Mouse (Mus musculus) neural tube, embryonic 12.5 days (tissue): ENCODE results near the gene Tbc1d2. TPM values are rescaled to one million over a fixed set of nuclear protein-coding genes. Genes with fewer than 3 reads are reported as not detected.
A peak's percentile ranks its signal among the peaks of the same experiment; 100 is the strongest.

Experiments used
- ATAC-seq: fragments of 200-750 bp; cut with Nextera tagmentation; 2 replicates; pipeline ENCODE4 v1.8.0; 2017; ENCODE audit warnings: low read depth, mild to moderate bottlenecking, moderate TSS enrichment, moderate library complexity; ENCODE audit not compliant: low FRiP score
- H3K27ac ChIP-seq: fragments of 300-500 bp; sonication (generic); 2 replicates; pipeline ENCODE4 v1.5.1; 2016
- H3K27me3 ChIP-seq: fragments of 300-500 bp; sonication (generic); replicated peaks from 2 replicates; pipeline ENCODE4 v1.6.1; 2016; ENCODE audit warnings: mild to moderate bottlenecking
- H3K36me3 ChIP-seq: fragments of 300-500 bp; sonication (generic); 2 replicates; pipeline ENCODE4 v1.6.1; 2016; ENCODE audit warnings: mild to moderate bottlenecking
- H3K4me1 ChIP-seq: fragments of 300-500 bp; sonication (generic); 2 replicates; pipeline ENCODE4 v1.6.1; 2016
- H3K4me2 ChIP-seq: fragments of 300-500 bp; sonication (generic); replicated peaks from 2 replicates; pipeline ENCODE4 v1.6.1; 2016; ENCODE audit warnings: mild to moderate bottlenecking
- H3K4me3 ChIP-seq: fragments of 300-500 bp; sonication (generic); 2 replicates; pipeline ENCODE4 v1.5.1; 2016
- H3K9ac ChIP-seq: fragments of 300-500 bp; sonication (generic); 2 replicates; pipeline ENCODE4 v1.6.1; 2016; ENCODE audit warnings: mild to moderate bottlenecking
- H3K9me3 ChIP-seq: fragments of 300-500 bp; sonication (generic); 2 replicates; pipeline ENCODE4 v1.6.1; 2016; ENCODE audit warnings: mild to moderate bottlenecking
- WGBS: fragments of 180-500 bp; shearing (Covaris S2); methylation state at CpG from one replicate; pipeline ENCODE4 v1.1.7; 2016; 5-methylcytosine and 5-hydroxymethylcytosine counted together
- polyA plus RNA-seq: library from polyadenylated mRNA; unstranded; fragments of >200 nt; fragmentation: Nextera tagmentation; extraction: Ambion mirVana; gene quantifications from 2 replicates; pipeline ENCODE4 v1.2.1, GENCODE M21; 2016

Tbc1d2 gene
- 0.97 and 1.5 TPM in 2 replicates for polyA plus RNA-seq

GRCm38 (mm10) chr4:46650086-46650753 is at the start of gene Tbc1d2:
TSS of gene Tbc1d2 (minus strand) at chr4:46650209.
- H3K27me3 ChIP-seq = peaks cover 31% of the 10 kb centered on the region
- ATAC-seq = peak; percentile 97
- peaks cover 4% of the 10 kb centered on the region; the same call in 1 of the 2 replicates for H3K4me1 ChIP-seq
- peak within 1 kb of the TSS; percentile 66 for H3K4me3 ChIP-seq
- H3K27ac ChIP-seq = 0 out of 2 replicates have a peak within 1 kb of the TSS, but pooled peaks have one; percentile 6
- no peaks in the 10 kb centered on the region for H3K36me3 ChIP-seq
- peak within 1 kb of the TSS; percentile 61 for H3K9ac ChIP-seq
- peak within 1 kb of the TSS; percentile 89 for H3K4me2 ChIP-seq
- under 1% methylated on average over 69 of the region's 69 CpGs for WGBS
- H3K9me3 ChIP-seq = no peaks in the 10 kb centered on the region

- ATAC-seq = no peak
- no peaks in the 10 kb centered on the region for H3K36me3 ChIP-seq
- H3K4me3 ChIP-seq = no peak overlapping the region
- H3K27me3 ChIP-seq = no peaks in the 10 kb centered on the region
- H3K4me2 ChIP-seq = no peak overlapping the region
- no peaks in the 10 kb centered on the region for H3K4me1 ChIP-seq
- no peak overlapping the region for H3K9ac ChIP-seq
- no peaks in the 10 kb centered on the region for H3K9me3 ChIP-seq
- 77% methylated on average over 6 of the region's 6 CpGs for WGBS
- no peak overlapping the region for H3K27ac ChIP-seq
Measured at GRCm38 (mm10) chr4:46696467-46696866, 46.5 kb upstream of the Tbc1d2 start.

DNA sequence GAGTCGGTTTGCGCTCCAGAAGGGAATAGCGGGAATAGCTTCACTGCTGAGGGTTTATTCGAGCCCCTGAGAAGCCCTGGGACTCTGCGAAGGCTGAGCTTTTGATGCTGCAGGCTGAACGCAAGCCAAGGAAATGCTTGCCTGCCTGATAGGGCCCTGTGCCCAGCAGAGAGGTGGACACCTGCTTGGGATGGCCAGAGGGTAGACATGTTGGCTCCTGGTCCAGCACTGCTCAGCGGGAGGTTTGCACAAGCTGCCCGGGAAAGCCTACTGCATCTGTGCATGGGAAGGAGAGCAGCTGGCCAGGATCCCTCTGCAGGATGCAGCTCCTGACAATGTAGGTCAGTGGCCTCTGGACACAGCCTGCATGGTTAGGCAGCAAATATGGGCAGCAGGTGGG is 40.6 kb upstream of the Tbc1d2 start:
- Histone ChIP-seq H3K4me2 (no peak overlapping the region), H3K27ac (no peak overlapping the region), H3K9ac (no peak overlapping the region), H3K36me3 (no peaks in the 10 kb centered on the region), H3K4me1 (no peaks in the 10 kb centered on the region), H3K9me3 (no peaks in the 10 kb centered on the region), H3K4me3 (no peak overlapping the region), H3K27me3 (peaks cover 3% of the 10 kb centered on the region; the same call in 1 of the 2 replicates)
- no peak for ATAC-seq
- 86% methylated on average over 8 of the region's 8 CpGs for WGBS

GRCm38 (mm10) chr4:46690023-46690420 is 40.0 kb upstream of the Tbc1d2 start:
- WGBS = 86% methylated on average over 8 of the region's 8 CpGs
- H3K9ac ChIP-seq = no peak overlapping the region
- no peak overlapping the region for H3K27ac ChIP-seq
- ATAC-seq = no peak
- H3K9me3 ChIP-seq = no peaks in the 10 kb centered on the region
- H3K36me3 ChIP-seq = no peaks in the 10 kb centered on the region
- H3K4me3 ChIP-seq = no peak overlapping the region
- H3K27me3 ChIP-seq = peaks cover 3% of the 10 kb centered on the region; the same call in 1 of the 2 replicates
- no peaks in the 10 kb centered on the region for H3K4me1 ChIP-seq
- no peak overlapping the region for H3K4me2 ChIP-seq

DNA sequence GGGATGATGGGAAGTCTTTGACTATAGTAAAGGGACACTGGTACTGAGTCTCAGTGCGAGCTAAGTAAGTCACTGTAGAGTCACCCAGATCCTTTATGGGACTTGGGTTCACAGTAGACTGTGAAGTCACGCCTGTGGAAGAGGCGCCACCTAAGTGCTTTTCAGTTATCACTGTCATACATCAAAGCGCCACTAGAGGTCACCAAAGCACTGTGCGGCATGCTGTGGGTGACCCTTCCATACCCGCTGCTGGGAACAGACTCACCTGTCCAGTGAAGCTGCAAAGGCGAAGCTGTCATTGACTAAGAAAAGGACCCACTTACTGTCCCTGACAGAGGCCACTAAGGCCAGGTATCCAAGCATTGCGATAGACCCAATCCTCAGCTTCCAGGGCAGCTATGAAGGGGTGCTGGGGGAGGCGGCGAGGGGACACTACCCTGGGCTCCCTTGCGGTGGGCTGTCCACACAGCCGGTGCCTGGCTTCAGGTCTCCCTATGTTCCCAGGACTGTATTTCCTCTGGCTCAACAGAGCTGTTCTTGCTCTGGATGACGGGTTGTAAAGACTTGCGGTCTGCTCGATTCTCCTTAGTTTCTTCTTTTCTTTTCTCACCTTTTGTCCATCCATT is 39.5 kb upstream of the Tbc1d2 start:
- no peaks in the 10 kb centered on the region for H3K36me3 ChIP-seq
- peak; percentile 61 for ATAC-seq
- 46% methylated on average over 15 of the region's 15 CpGs for WGBS

DNA sequence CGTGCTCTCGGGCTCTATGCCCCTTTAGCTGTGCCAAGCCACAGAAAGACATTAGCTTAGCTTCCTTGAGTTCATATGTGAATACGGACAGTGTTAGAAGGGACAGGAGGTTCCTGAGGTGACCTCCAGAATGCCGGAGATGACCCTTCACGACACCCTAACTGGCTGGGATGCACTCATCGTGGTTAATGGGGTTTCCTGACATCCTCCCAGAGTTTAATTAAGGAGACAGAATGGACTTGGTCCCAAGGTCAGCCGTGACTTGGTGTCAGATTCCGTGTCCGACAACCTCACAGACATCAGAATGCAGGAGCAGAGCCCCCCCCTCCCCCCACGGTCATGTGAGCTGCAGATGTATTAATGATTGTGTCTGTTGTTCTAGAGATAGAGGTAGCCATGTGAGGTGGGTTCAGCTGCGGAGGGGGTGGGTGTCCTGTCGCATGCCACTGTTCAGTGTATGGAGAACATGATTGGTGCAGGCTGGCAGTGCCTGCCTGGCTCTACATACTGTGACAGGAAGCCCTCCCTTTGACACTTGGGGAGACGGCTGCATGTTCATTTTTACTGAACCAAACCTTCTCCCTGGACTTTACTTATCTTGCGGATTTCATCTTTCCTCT is 38.3 kb upstream of the Tbc1d2 start:
- no peak overlapping the region for H3K9ac ChIP-seq
- H3K9me3 ChIP-seq = no peaks in the 10 kb centered on the region
- no peak overlapping the region for H3K27ac ChIP-seq
- H3K4me3 ChIP-seq = no peak overlapping the region
- no peaks in the 10 kb centered on the region for H3K4me1 ChIP-seq
- H3K27me3 ChIP-seq = peaks cover 3% of the 10 kb centered on the region; the same call in 1 of the 2 replicates
- ATAC-seq = no peak
- no peak overlapping the region for H3K4me2 ChIP-seq
- WGBS = 83% methylated on average over 14 of the region's 14 CpGs
- no peaks in the 10 kb centered on the region for H3K36me3 ChIP-seq

More for the DNA sequence above, 39.5 kb upstream of the Tbc1d2 start:
- Histone ChIP-seq H3K27ac (no peak overlapping the region), H3K9ac (no peak overlapping the region), H3K4me3 (no peak overlapping the region), H3K27me3 (peaks cover 3% of the 10 kb centered on the region; the same call in 1 of the 2 replicates), H3K4me2 (no peak overlapping the region), H3K4me1 (no peaks in the 10 kb centered on the region), H3K9me3 (no peaks in the 10 kb centered on the region)

GRCm38 (mm10) chr4:46684160-46684559 is 34.2 kb upstream of the Tbc1d2 start:
- ATAC-seq = no peak
- WGBS = 72% methylated on average over 6 of the region's 6 CpGs
- H3K36me3 ChIP-seq = no peaks in the 10 kb centered on the region
- H3K27me3 ChIP-seq = no peaks in the 10 kb centered on the region
- no peak overlapping the region for H3K9ac ChIP-seq
- no peak overlapping the region for H3K4me3 ChIP-seq
- H3K27ac ChIP-seq = no peak overlapping the region
- H3K4me1 ChIP-seq = no peaks in the 10 kb centered on the region
- H3K4me2 ChIP-seq = no peak overlapping the region
- no peaks in the 10 kb centered on the region for H3K9me3 ChIP-seq

GRCm38 (mm10) chr4:46676646-46677045 is 26.6 kb upstream of the Tbc1d2 start:
- no peak overlapping the region for H3K4me2 ChIP-seq
- H3K27ac ChIP-seq = no peak overlapping the region
- H3K4me3 ChIP-seq = no peak overlapping the region
- H3K36me3 ChIP-seq = no peaks in the 10 kb centered on the region
- 64% methylated on average over 3 of the region's 3 CpGs for WGBS
- no peak overlapping the region for H3K9ac ChIP-seq
- no peaks in the 10 kb centered on the region for H3K4me1 ChIP-seq
- H3K27me3 ChIP-seq = no peaks in the 10 kb centered on the region
- no peak for ATAC-seq
- no peaks in the 10 kb centered on the region for H3K9me3 ChIP-seq

- ATAC-seq = no peak
- Histone ChIP-seq H3K9ac (no peak overlapping the region), H3K9me3 (no peaks in the 10 kb centered on the region), H3K27ac (no peak overlapping the region), H3K4me3 (no peak overlapping the region), H3K36me3 (no peaks in the 10 kb centered on the region), H3K27me3 (no peaks in the 10 kb centered on the region), H3K4me1 (no peaks in the 10 kb centered on the region), H3K4me2 (no peak overlapping the region)
- WGBS = 59% methylated on average over 4 of the region's 4 CpGs
Measured at GRCm38 (mm10) chr4:46675992-46676391, 26.0 kb upstream of the Tbc1d2 start.

- Histone ChIP-seq H3K36me3 (no peaks in the 10 kb centered on the region), H3K9ac (no peak overlapping the region), H3K27me3 (no peaks in the 10 kb centered on the region), H3K4me1 (no peaks in the 10 kb centered on the region), H3K4me2 (no peak overlapping the region), H3K9me3 (no peaks in the 10 kb centered on the region), H3K4me3 (no peak overlapping the region), H3K27ac (no peak overlapping the region)
- WGBS = 84% methylated on average over 11 of the region's 11 CpGs
- ATAC-seq = no peak
Measured at GRCm38 (mm10) chr4:46675272-46675785, 25.3 kb upstream of the Tbc1d2 start.

DNA sequence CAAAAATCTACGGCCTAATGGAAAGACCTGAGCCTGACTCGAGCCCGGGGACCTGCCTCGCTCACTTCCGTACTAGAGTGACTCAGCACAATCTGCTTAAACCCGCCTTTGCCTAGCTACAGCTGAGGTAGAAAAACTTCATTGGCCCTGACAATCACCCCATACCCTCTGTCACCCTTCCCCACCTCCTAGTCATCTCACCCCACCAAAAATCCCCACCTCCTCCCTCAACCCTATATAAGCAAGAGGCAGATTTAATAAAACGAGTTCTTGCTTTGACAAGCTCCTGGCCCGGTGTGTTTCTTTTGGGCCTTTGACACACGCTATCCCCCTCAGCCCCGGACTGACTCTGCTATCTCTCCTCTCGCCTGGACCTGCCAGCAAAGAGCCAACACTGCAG is 18.6 kb upstream of the Tbc1d2 start:
- H3K4me3 ChIP-seq = no peak overlapping the region
- no peak overlapping the region for H3K27ac ChIP-seq
- H3K9ac ChIP-seq = no peak overlapping the region
- no peaks in the 10 kb centered on the region for H3K27me3 ChIP-seq
- no peak for ATAC-seq
- H3K4me1 ChIP-seq = peaks cover 14% of the 10 kb centered on the region
- H3K9me3 ChIP-seq = no peaks in the 10 kb centered on the region
- H3K36me3 ChIP-seq = no peaks in the 10 kb centered on the region
- no peak overlapping the region for H3K4me2 ChIP-seq
- WGBS = 70% methylated on average over 11 of the region's 11 CpGs

GRCm38 (mm10) chr4:46666420-46666819 is 16.4 kb upstream of the Tbc1d2 start:
- Histone ChIP-seq H3K9ac (no peak overlapping the region), H3K4me3 (no peak overlapping the region), H3K27me3 (no peaks in the 10 kb centered on the region), H3K9me3 (no peaks in the 10 kb centered on the region), H3K4me2 (no peak overlapping the region), H3K27ac (no peak overlapping the region), H3K4me1 (peaks cover 19% of the 10 kb centered on the region), H3K36me3 (no peaks in the 10 kb centered on the region)
- WGBS = 70% methylated on average over 5 of the region's 5 CpGs
- ATAC-seq = no peak
